Mouse (Mus musculus) olfactory bulb, adult 2 months (tissue): ENCODE measurements at regions not wholly inside any gene's neighbourhood (a gene's known extent, or its start where the extent isn't known, plus 50 kb on each side); places are given as distances from the start of the nearest gene placed in this dataset.

ENCODE experiments used
- CTCF ChIP-seq: fragments of 200-500 bp; IDR thresholded peaks from 2 replicates; pipeline ENCODE4 v1.5.1; 2012; ENCODE audit warnings: low read depth, mild to moderate bottlenecking, low read length, moderate library complexity; ENCODE audit not compliant: insufficient read depth
- POLR2A ChIP-seq: fragments of 200-500 bp; IDR thresholded peaks from 2 replicates; pipeline ENCODE4 v1.6.1; 2012; ENCODE audit warnings: mild to moderate bottlenecking, low read depth, low read length, moderate library complexity; ENCODE audit not compliant: insufficient read depth

- TF ChIP-seq POLR2A (no peak), CTCF (no peak)
These were observed 110.4 kb upstream of the Slc5a12 start for GRCm38 (mm10) chr2:110486724-110487123.
